Mouse (Mus musculus) liver, embryonic 14.5 days (tissue): ENCODE measurements around the gene AI413582. TPM values are rescaled to one million over a fixed set of nuclear protein-coding genes. Genes with fewer than 3 reads are reported as not detected.
A peak's percentile ranks its signal among the peaks of the same experiment; 100 is the strongest.

Source experiments
- ATAC-seq: fragments of 200-750 bp; cut with Nextera tagmentation; 2 replicates; pipeline ENCODE4 v1.8.0; 2017; ENCODE audit warnings: moderate number of reproducible peaks, mild to moderate bottlenecking, moderate library complexity; ENCODE audit not compliant: insufficient read depth
- DNase-seq, 3 experiments: peaks; one replicate each; pipeline ENCODE4 v3.0.0-alpha.2; 2012 to 2013; ENCODE audit warnings: low read depth in 3 of 3, low spot score in 3 of 3
- H3K27ac ChIP-seq: fragments of 300-500 bp; sonication (generic); 2 replicates; pipeline ENCODE4 v1.5.1; 2014; ENCODE audit warnings: moderate library complexity, mild to moderate bottlenecking, control low read depth, inconsistent platforms
- H3K27me3 ChIP-seq: fragments of 300-500 bp; sonication (generic); 2 replicates; pipeline ENCODE4 v1.6.1; 2014; ENCODE audit warnings: mild to moderate bottlenecking, low read length, moderate library complexity; ENCODE audit not compliant: control insufficient read depth, insufficient read depth
- H3K36me3 ChIP-seq: fragments of 300-500 bp; sonication (generic); replicated peaks from 2 replicates; pipeline ENCODE4 v1.6.1; 2014; ENCODE audit warnings: low read depth; ENCODE audit not compliant: control insufficient read depth, insufficient read depth
- H3K4me1 ChIP-seq, 2 experiments: fragments of 200-500 bp in 1 of 2; fragments of 300-500 bp in 1 of 2; sonication (generic) in 1 of 2; replicated peaks; 2 replicates each; pipeline ENCODE4 v1.6.1; 2012 to 2014; ENCODE audit warnings: antibody characterized with exemption in 1 of 2, inconsistent platforms in 1 of 2, low read length in 1 of 2; ENCODE audit not compliant: control insufficient read depth in 2 of 2, insufficient read depth in 2 of 2
- H3K4me2 ChIP-seq: fragments of 300-500 bp; sonication (generic); 2 replicates; pipeline ENCODE4 v1.6.1; 2014; ENCODE audit warnings: low read depth, mild to moderate bottlenecking, control low read depth, moderate library complexity
- H3K4me3 ChIP-seq, 2 experiments: fragments of 200-500 bp in 1 of 2; fragments of 300-500 bp in 1 of 2; sonication (generic) in 1 of 2; 2 replicates each; pipeline ENCODE4 v1.5.1; 2012 to 2014; ENCODE audit warnings: low read depth in 2 of 2, low read length in 2 of 2, mild to moderate bottlenecking in 2 of 2, control low read depth in 1 of 2, inconsistent platforms in 1 of 2, moderate library complexity in 1 of 2; ENCODE audit not compliant: insufficient read depth in 1 of 2
- H3K9ac ChIP-seq: fragments of 300-500 bp; sonication (generic); replicated peaks from 2 replicates; pipeline ENCODE4 v1.6.1; 2014; ENCODE audit warnings: mild to moderate bottlenecking, control low read depth, moderate library complexity
- H3K9me3 ChIP-seq: fragments of 300-500 bp; sonication (generic); 2 replicates; pipeline ENCODE4 v1.6.1; 2016; ENCODE audit warnings: low read length, mixed read lengths; ENCODE audit not compliant: control insufficient read depth
- CTCF ChIP-seq: IDR thresholded peaks from 2 replicates; pipeline ENCODE4 v1.5.1; 2016; ENCODE audit warnings: antibody characterized with exemption, low read depth, control low read depth
- EP300 ChIP-seq: IDR thresholded peaks from 2 replicates; pipeline ENCODE4 v1.6.1; 2016; ENCODE audit warnings: antibody characterized with exemption, low read depth
- WGBS: fragments of 180-500 bp; shearing (Covaris S2); extraction: QIAGEN DNeasy Blood & Tissue Kit; methylation state at CpG from one replicate; pipeline ENCODE4 v1.1.7; 2014; ENCODE audit not compliant: insufficient replicate concordance; 5-methylcytosine and 5-hydroxymethylcytosine counted together
- polyA plus RNA-seq, 2 experiments: library from polyadenylated mRNA; depleted of rRNA in 1 of 2; stranded (reverse) in 1 of 2; unstranded in 1 of 2; fragments of >200 nt; fragmentation: Nextera tagmentation in 1 of 2; extraction: Ambion mirVana in 1 of 2; gene quantifications; 2 replicates each; pipeline versions ENCODE4 v1.2.1 to v1.2.3; 2012 to 2014

AI413582 gene
- polyA plus RNA-seq (2012; rRNA removed) (9.9 and 11.7 TPM in 2 replicates), polyA plus RNA-seq (2014; fragmentation: Nextera tagmentation; extraction: Ambion mirVana) (15.2 and 18.9 TPM in 2 replicates)

GRCm38 (mm10) chr17:27565163-27565941 lies at the start of gene AI413582:
Gene AI413582 (minus strand): TSS chr17:27565756.
- Histone ChIP-seq H3K36me3 (peaks cover 15% of the 10 kb centered on the region), H3K9me3 (no peaks in the 10 kb centered on the region), H3K27me3 (no peaks in the 10 kb centered on the region), H3K4me1 (peaks cover 0 to 14% of the 10 kb centered on the region in 2 experiments; a peak in 1 of 4 replicates), H3K9ac (peak within 1 kb of the TSS; percentile 60), H3K27ac (0 out of 2 replicates have a peak within 1 kb of the TSS, but pooled peaks have one; percentile 20), H3K4me2 (peak within 1 kb of the TSS; percentile 96), H3K4me3 (peak within 1 kb of the TSS; percentile 63 to 65)
- under 1% methylated on average over 58 of the region's 58 CpGs for WGBS
- TF ChIP-seq EP300 = no peak
- peak; percentile 79 for TF ChIP-seq CTCF
- ATAC-seq (peak; percentile 96), DNase-seq (peak; percentile 82 to 87 (median 82))

DNA sequence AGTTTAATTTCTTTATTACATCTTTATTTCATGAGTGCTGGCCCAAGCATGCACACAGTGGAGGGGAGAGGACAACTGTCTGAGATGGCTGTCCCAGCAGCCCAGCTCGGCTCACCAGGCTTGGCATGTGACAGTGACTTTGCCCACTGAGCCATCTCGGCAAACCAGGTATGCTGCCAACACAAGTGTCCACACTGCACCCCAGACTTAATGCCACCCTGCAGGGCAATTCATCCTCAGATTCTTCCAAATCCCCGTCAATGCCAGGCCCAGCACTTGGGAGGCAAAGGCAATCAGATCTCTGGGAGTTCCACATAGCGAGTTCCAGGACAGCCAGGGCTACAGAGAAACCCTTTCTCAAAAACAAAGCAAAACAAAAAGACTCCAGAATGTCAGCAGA lies 47.5 kb upstream of the AI413582 start:
- H3K4me3 ChIP-seq = no peak overlapping the region
- H3K4me2 ChIP-seq = no peak overlapping the region
- no peaks in the 10 kb centered on the region for H3K27me3 ChIP-seq
- DNase-seq (no peak), ATAC-seq (no peak)
- H3K27ac ChIP-seq = no peak overlapping the region
- WGBS = 66% methylated on average over 4 of the region's 4 CpGs
- H3K36me3 ChIP-seq = no peaks in the 10 kb centered on the region
- no peaks in the 10 kb centered on the region for H3K9me3 ChIP-seq
- H3K4me1 ChIP-seq = peaks cover 12 to 21% of the 10 kb centered on the region in 2 experiments
- no peak overlapping the region for H3K9ac ChIP-seq
- TF ChIP-seq EP300 (no peak), CTCF (no peak)

GRCm38 (mm10) chr17:27611994-27612393 lies 46.4 kb upstream of the AI413582 start:
- Histone ChIP-seq H3K9me3 (no peaks in the 10 kb centered on the region), H3K4me1 (peaks cover 12 to 21% of the 10 kb centered on the region in 2 experiments), H3K36me3 (no peaks in the 10 kb centered on the region), H3K4me2 (no peak overlapping the region), H3K9ac (no peak overlapping the region), H3K4me3 (no peak overlapping the region), H3K27ac (no peak overlapping the region), H3K27me3 (no peaks in the 10 kb centered on the region)
- WGBS = 52% methylated on average over 5 of the region's 5 CpGs
- no peak for TF ChIP-seq CTCF
- TF ChIP-seq EP300 = no peak
- ATAC-seq = no peak
- DNase-seq = no peak

GRCm38 (mm10) chr17:27611519-27611884 lies 45.9 kb upstream of the AI413582 start:
- ATAC-seq (peak; percentile 56; the same call in 1 of the 2 replicates), DNase-seq (no peak)
- Histone ChIP-seq H3K4me1 (peaks cover 12 to 21% of the 10 kb centered on the region in 2 experiments), H3K4me3 (no peak overlapping the region), H3K9ac (no peak overlapping the region), H3K27me3 (no peaks in the 10 kb centered on the region), H3K4me2 (no peak overlapping the region), H3K27ac (no peak overlapping the region), H3K9me3 (no peaks in the 10 kb centered on the region), H3K36me3 (no peaks in the 10 kb centered on the region)
- no peak for TF ChIP-seq CTCF
- peak; percentile 15; the same call in 1 of the 2 replicates for TF ChIP-seq EP300
- WGBS = 40% methylated on average over 3 of the region's 3 CpGs
